Mouse (Mus musculus) embryo, embryonic 10.5 days (tissue): ENCODE data around the gene Itga1.

ENCODE experiments used
- DNase-seq: peaks from one replicate; pipeline ENCODE4 v3.0.0-alpha.2; 2015; ENCODE audit warnings: low spot score

Itga1 gene

GRCm38 (mm10) chr13:115101355-115102191, at the start of gene Itga1, which contains the start of gene Gm49395:
Gene Itga1, minus strand, starts transcription at chr13:115101964.
Gene Gm49395, minus strand, starts transcription at chr13:115101921.
- peak; percentile 80 for DNase-seq

GRCm38 (mm10) chr13:115150602-115151001, 48.8 kb upstream of the Itga1 start:
- DNase-seq = no peak

GRCm38 (mm10) chr13:115149849-115150248, 48.1 kb upstream of the Itga1 start:
- no peak for DNase-seq

- DNase-seq = no peak
Measured at GRCm38 (mm10) chr13:115143575-115143974, 41.8 kb upstream of the Itga1 start.

GRCm38 (mm10) chr13:115142066-115142465, 40.3 kb upstream of the Itga1 start:
- DNase-seq = no peak

- DNase-seq = no peak
Measured at GRCm38 (mm10) chr13:115138513-115138912, 36.7 kb upstream of the Itga1 start.

- DNase-seq = no peak
Measured at GRCm38 (mm10) chr13:115136761-115137160, 35.0 kb upstream of the Itga1 start.

GRCm38 (mm10) chr13:115132435-115132834, 30.7 kb upstream of the Itga1 start:
- peak; percentile 36 for DNase-seq

GRCm38 (mm10) chr13:115131381-115131780, 29.6 kb upstream of the Itga1 start:
- no peak for DNase-seq

GRCm38 (mm10) chr13:115130035-115130434, 28.3 kb upstream of the Itga1 start:
- no peak for DNase-seq

GRCm38 (mm10) chr13:115127826-115128225, 26.1 kb upstream of the Itga1 start:
- DNase-seq = no peak

GRCm38 (mm10) chr13:115126534-115126933, 24.8 kb upstream of the Itga1 start:
- DNase-seq = no peak

GRCm38 (mm10) chr13:115125130-115125529, 23.4 kb upstream of the Itga1 start:
- DNase-seq = no peak

GRCm38 (mm10) chr13:115124521-115124920, 22.8 kb upstream of the Itga1 start:
- DNase-seq = no peak

GRCm38 (mm10) chr13:115118756-115119155, 17.0 kb upstream of the Itga1 start:
- DNase-seq = no peak

- no peak for DNase-seq
Measured at GRCm38 (mm10) chr13:115118195-115118594, 16.4 kb upstream of the Itga1 start.

- DNase-seq = no peak
Measured at GRCm38 (mm10) chr13:115116930-115117621, 15.3 kb upstream of the Itga1 start.

GRCm38 (mm10) chr13:115109628-115110027, 7.9 kb upstream of the Itga1 start:
- DNase-seq = no peak

GRCm38 (mm10) chr13:115107436-115107835, 5.7 kb upstream of the Itga1 start:
- no peak for DNase-seq

- no peak for DNase-seq
Measured at GRCm38 (mm10) chr13:115106183-115106582, 4.4 kb upstream of the Itga1 start.

- DNase-seq = no peak
Measured at GRCm38 (mm10) chr13:115102754-115103153, 990 bp upstream of the Itga1 start.

GRCm38 (mm10) chr13:115100381-115101177, 1.2 kb downstream of the Itga1 start:
- DNase-seq = peak; percentile 19
